16 mouse cellular contexts compared by ENCODE assay signal in genomic region chr16:95913879-95914278, GRCm38 (mm10).
DNase-seq lines count a peak whose midpoint lies in the region; ATAC-seq and TF ChIP-seq lines count a peak whose summit lies in the region.
"Had no signal": no experiment of that assay in that cellular context is flagged by ENCODE, and none has a peak within 500 bp of the region (broad histone marks: within the 10 kb centered on the region; RNA-seq: fewer than 3 reads in every experiment).

No protein-coding gene starts in this region.

- H3K27me3 ChIP-seq in forebrain, embryonic 15.5 days, result no peaks in the 10 kb centered on the region
- no peaks in the 10 kb centered on the region for H3K27me3 ChIP-seq in forebrain, embryonic 11.5 days (ENCODE audit: control insufficient read depth, insufficient read depth, low read length)
- H3K27me3 ChIP-seq: hindbrain, embryonic 12.5 days; intestine, embryonic 15.5 days; midbrain, embryonic 15.5 days; Patski had no signal

- no peaks in the 10 kb centered on the region for H3K9me3 ChIP-seq in forebrain, embryonic 15.5 days
- no peaks in the 10 kb centered on the region for H3K9me3 ChIP-seq in forebrain, embryonic 11.5 days (ENCODE audit: control insufficient read depth, low read length)
- H3K9me3 ChIP-seq: hindbrain, embryonic 12.5 days; intestine, embryonic 15.5 days; midbrain, embryonic 15.5 days had no signal

- H3K4me1 ChIP-seq in forebrain, embryonic 15.5 days, result no peaks in the 10 kb centered on the region
- no peaks in the 10 kb centered on the region for H3K4me1 ChIP-seq in forebrain, embryonic 11.5 days (replicated peaks; ENCODE audit: control insufficient read depth, insufficient read depth, low read length)
- no peaks in the 10 kb centered on the region for H3K4me1 ChIP-seq in lung, adult 2 months (ENCODE audit: control insufficient read depth, insufficient read depth, low read length)
- H3K4me1 ChIP-seq: hindbrain, embryonic 12.5 days; intestine, embryonic 15.5 days; midbrain, embryonic 15.5 days had no signal

- DNase-seq in forebrain, embryonic 11.5 days (ENCODE audit: low spot score), result no peak
- DNase-seq in brain, adult 2 months (ENCODE audit: low read depth, low spot score), result peak; percentile 62
- peak; percentile 46 to 51 for DNase-seq in layer of hippocampus, adult 8-10 months (ENCODE audit: low spot score in 2 of 2)
- peak; percentile 13 to 20 for DNase-seq in right cerebral cortex, adult 2 months (ENCODE audit: low spot score in 2 of 2)
- DNase-seq in lung, adult 2 months, result no peak
- DNase-seq: cerebellum, adult 11 months; liver; lung, embryonic 14.5 days had no signal

- no peak overlapping the region for H3K9ac ChIP-seq in forebrain, embryonic 15.5 days (replicated peaks)
- H3K9ac ChIP-seq in forebrain, embryonic 11.5 days (ENCODE audit: low read length), result no peak overlapping the region
- H3K9ac ChIP-seq: hindbrain, embryonic 12.5 days; intestine, embryonic 15.5 days; lung, embryonic 14.5 days; midbrain, embryonic 15.5 days had no signal

- no peak overlapping the region for H3K4me3 ChIP-seq in forebrain, embryonic 15.5 days
- no peak overlapping the region for H3K4me3 ChIP-seq in forebrain, embryonic 11.5 days (ENCODE audit: low read depth, low read length)
- no peak overlapping the region for H3K4me3 ChIP-seq in lung, adult 2 months (replicated peaks; ENCODE audit: extremely low read depth, low read depth, low read length)
- H3K4me3 ChIP-seq: hindbrain, embryonic 12.5 days; intestine, embryonic 15.5 days; left cerebral cortex, adult 2 months; midbrain, embryonic 15.5 days had no signal

- H3K4me2 ChIP-seq in forebrain, embryonic 15.5 days (replicated peaks), result no peak overlapping the region
- H3K4me2 ChIP-seq in forebrain, embryonic 11.5 days (ENCODE audit: low read depth, low read length, severe bottlenecking), result no peak overlapping the region
- H3K4me2 ChIP-seq: hindbrain, embryonic 12.5 days; intestine, embryonic 15.5 days; lung, embryonic 14.5 days; midbrain, embryonic 15.5 days had no signal

- H3K27ac ChIP-seq in forebrain, embryonic 15.5 days (replicated peaks), result 0 out of 2 replicates have a peak overlapping the region, but pooled peaks have one; percentile 8
- no peak overlapping the region for H3K27ac ChIP-seq in forebrain, embryonic 11.5 days (ENCODE audit: low read depth, low read length)
- H3K27ac ChIP-seq: hindbrain, embryonic 12.5 days; intestine, embryonic 15.5 days; kidney, postnatal 0 days; left cerebral cortex, adult 2 months; midbrain, embryonic 15.5 days had no signal

- WGBS in forebrain, embryonic 15.5 days, result 66% methylated on average over 5 of the region's 5 CpGs
- WGBS in forebrain, embryonic 11.5 days, result 87% methylated on average over 5 of the region's 5 CpGs
- 70% methylated on average over 5 of the region's 5 CpGs for WGBS in lung, adult 2 months

- ATAC-seq in forebrain, embryonic 15.5 days (replicated peaks), result 0 out of 2 replicates have a peak, but pooled peaks have one; percentile 23
- no peak for ATAC-seq in forebrain, embryonic 11.5 days (replicated peaks; ENCODE audit: low FRiP score)
- ATAC-seq in CD4-positive, CD25-positive, alpha-beta regulatory T cell, adult 4 months, result no peak
- ATAC-seq: intestine, embryonic 15.5 days; midbrain, embryonic 15.5 days; Patski had no signal

- TF ChIP-seq POLR2A in lung, adult 2 months (IDR thresholded peaks at IDR 0.05; ENCODE audit: borderline replicate concordance, extremely low read depth, low read depth, low read length), result no peak

- no peaks in the 10 kb centered on the region for H3K36me3 ChIP-seq in forebrain, embryonic 15.5 days
- H3K36me3 ChIP-seq in forebrain, embryonic 11.5 days (ENCODE audit: control insufficient read depth, insufficient read depth, low read length), result no peaks in the 10 kb centered on the region
- H3K36me3 ChIP-seq: hindbrain, embryonic 12.5 days; intestine, embryonic 15.5 days; midbrain, embryonic 15.5 days had no signal

- TF ChIP-seq CTCF in lung, adult 2 months (IDR thresholded peaks at IDR 0.05; ENCODE audit: insufficient read depth, low read length), result no peak

Comparison
In these comparisons a context has a peak if more than half of its experiments do, and no peak if none do; other contexts are left out.
1. DNase-seq: peak in brain, adult 2 months (single experiment), layer of hippocampus, adult 8-10 months (2 of 2) and right cerebral cortex, adult 2 months (2 of 2); none in forebrain, embryonic 11.5 days (single experiment) and lung, adult 2 months (single experiment).